Mouse (Mus musculus): ENCODE results near the gene Gstt2.

- TF ChIP-seq POLR2A (IDR thresholded peaks at IDR 0.05; ENCODE audit: insufficient read length, low read depth) = no peak
- no peak for TF ChIP-seq TCF3 (IDR thresholded peaks at IDR 0.05; ENCODE audit: insufficient read length, low read depth)
- TF ChIP-seq TCF12 (IDR thresholded peaks at IDR 0.05; ENCODE audit: insufficient read depth, poor library complexity, severe bottlenecking) = no peak
- no peak for TF ChIP-seq USF1 (IDR thresholded peaks at IDR 0.05; ENCODE audit: low read depth)
- TF ChIP-seq POLR2AphosphoS2 (IDR thresholded peaks at IDR 0.05; ENCODE audit: insufficient read length, low read depth) = no peak
Measured at GRCm38 (mm10) chr10:75797619-75798175, 39.5 kb downstream of the Gstt2 start.
